Mouse (Mus musculus): Measurements from ENCODE around the gene Cwc22. TPM values are rescaled to one million over a fixed set of nuclear protein-coding genes. Genes with fewer than 3 reads are reported as not detected.

Gene Cwc22
- 15.5 and 18.6 TPM in 2 replicates for polyA plus RNA-seq (2015; fragmentation: Nextera tagmentation; extraction: Ambion mirVana)

DNA sequence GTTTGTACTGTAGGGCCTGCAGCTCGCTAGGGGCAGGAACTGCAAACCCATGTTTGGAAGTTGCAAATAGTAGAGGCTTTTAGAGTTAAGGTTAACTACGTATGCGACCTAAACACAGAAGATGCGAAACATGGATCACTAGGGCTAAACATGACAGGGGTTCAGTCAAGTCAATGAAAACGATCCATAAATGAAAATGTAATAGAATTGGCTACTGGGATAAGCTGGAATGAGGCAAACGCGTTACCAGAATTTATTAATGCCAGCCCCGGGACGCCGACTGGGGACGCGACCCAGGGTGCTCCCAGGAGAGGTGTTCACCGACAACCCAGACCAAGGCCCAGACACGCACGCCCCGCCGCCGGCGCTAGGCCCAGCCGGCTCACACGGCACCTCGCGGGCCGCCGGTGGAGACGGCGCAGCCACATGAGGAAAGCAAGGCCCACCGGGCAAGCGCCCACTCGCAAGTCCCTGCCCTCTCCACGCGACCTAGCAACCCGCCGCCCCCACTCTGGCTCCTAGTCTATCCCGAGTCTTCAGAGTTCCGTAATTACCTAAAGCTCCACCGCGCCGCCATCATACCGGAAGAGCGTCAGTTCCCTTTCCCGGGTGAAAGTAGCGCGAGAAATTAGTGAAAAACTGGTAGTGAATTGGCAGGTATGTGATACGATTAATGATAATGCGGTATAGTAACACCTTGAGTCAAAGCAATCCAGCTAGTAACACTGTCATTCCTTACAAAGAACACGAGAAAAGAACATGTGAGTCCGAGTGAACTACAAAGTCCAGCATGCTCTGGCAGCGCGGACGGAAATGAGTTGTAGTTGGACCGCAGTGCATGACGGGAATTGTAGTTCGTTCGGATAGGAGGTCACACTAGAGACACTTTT lies at the start of gene Cwc22:
Cwc22 (minus strand) TSS at position 780 of the 890 bp plus-strand sequence.
- H3K9ac ChIP-seq (ENCODE audit: low read length) = peak within 1 kb of the TSS; percentile 93
- H3K4me1 ChIP-seq (ENCODE audit: control insufficient read depth, insufficient read depth, low read length) = peaks cover 8% of the 10 kb centered on the region
- peak; percentile 79 for ATAC-seq (replicated peaks; ENCODE audit: extremely low read depth, insufficient read depth, low FRiP score)
- 0 out of 2 replicates have a peak, but pooled peaks cover 1% of the 10 kb centered on the region for H3K36me3 ChIP-seq (ENCODE audit: control insufficient read depth, insufficient read depth)
- H3K27ac ChIP-seq (ENCODE audit: low read length) = peak within 1 kb of the TSS; percentile 72
- H3K27me3 ChIP-seq (ENCODE audit: control insufficient read depth, insufficient read depth, low read length) = no peaks in the 10 kb centered on the region
- peak within 1 kb of the TSS; percentile 94 for H3K4me2 ChIP-seq (ENCODE audit: low read depth, low read length)
- H3K9me3 ChIP-seq (replicated peaks; ENCODE audit: control insufficient read depth, low read length) = no peaks in the 10 kb centered on the region
- peak within 1 kb of the TSS; percentile 75 for H3K4me3 ChIP-seq (ENCODE audit: low read length)
- under 1% methylated on average over 55 of the region's 55 CpGs for WGBS

DNA sequence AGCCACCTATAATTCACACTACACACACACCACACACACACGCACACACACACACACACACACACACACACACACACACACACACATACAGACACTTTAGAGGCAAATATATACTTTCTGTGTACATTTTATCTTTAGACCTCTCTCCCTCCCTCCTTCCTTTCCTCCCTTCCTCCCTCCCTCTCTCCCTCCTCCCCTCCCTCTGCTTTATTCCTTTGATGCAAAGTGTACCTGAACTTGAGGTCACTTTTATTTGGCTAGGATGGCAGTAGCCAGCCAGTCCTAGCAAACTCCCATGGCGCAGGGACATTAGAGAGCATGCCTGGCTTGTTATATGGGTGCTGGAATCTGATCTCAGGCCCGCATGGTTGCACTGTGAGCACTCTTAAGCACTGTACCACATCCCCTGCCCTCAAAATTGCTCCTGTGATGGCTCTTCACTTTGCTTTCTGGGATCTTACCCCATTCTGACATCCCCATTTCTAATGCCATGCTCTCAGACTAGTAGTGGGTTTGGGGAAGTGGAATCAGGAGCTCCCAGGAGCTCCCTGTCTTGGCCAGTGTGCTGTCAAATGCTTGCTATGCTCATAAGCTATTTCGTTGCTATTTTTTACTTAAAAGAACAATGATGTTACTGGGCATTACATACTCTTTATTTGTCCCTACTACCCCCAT lies 47.7 kb upstream of the Cwc22 start:
- no peak for ATAC-seq (replicated peaks; ENCODE audit: extremely low read depth, insufficient read depth, low FRiP score)
- no peak overlapping the region for H3K4me2 ChIP-seq (ENCODE audit: low read depth, low read length)
- no peaks in the 10 kb centered on the region for H3K36me3 ChIP-seq (ENCODE audit: control insufficient read depth, insufficient read depth)
- no peak overlapping the region for H3K9ac ChIP-seq (ENCODE audit: low read length)
- WGBS = 69% methylated on average over 4 of the region's 4 CpGs
- no peak overlapping the region for H3K27ac ChIP-seq (ENCODE audit: low read length)
- H3K27me3 ChIP-seq (ENCODE audit: control insufficient read depth, insufficient read depth, low read length) = no peaks in the 10 kb centered on the region
- H3K4me1 ChIP-seq (ENCODE audit: control insufficient read depth, insufficient read depth, low read length) = no peaks in the 10 kb centered on the region
- no peaks in the 10 kb centered on the region for H3K9me3 ChIP-seq (replicated peaks; ENCODE audit: control insufficient read depth, low read length)
- no peak overlapping the region for H3K4me3 ChIP-seq (ENCODE audit: low read length)

DNA sequence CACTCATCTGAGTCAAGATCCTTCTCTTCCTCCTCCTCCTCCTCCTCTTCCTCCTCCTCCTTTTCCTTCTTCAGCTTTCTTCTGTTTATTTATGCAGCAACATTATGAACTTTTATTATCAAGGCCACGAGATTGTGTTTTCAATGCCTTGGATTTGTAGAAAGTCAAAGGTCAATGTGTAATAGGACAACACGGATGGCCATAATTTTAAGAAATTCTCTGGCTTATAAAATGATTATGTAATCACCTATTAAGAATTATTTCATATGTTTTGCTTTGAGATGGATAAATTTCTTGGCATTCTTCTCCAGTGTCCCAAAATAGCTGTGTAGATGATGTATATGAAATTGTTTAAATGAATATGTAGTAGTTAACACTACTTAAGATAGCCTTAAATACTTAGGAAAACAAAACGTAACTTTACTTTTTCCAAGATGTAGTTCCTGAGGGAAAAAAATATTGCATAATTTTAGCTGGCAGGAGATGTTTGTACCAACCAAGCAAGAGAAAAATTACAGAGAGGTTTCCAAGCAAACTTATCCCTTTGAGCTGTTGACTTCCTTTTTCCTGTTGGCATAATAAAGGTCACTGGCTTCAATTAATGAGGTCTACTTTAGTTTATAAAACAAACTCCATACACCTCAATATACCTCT lies 46.9 kb upstream of the Cwc22 start:
- WGBS = 57% methylated on average over 3 of the region's 3 CpGs
- Histone ChIP-seq H3K27me3 (ENCODE audit: control insufficient read depth, insufficient read depth, low read length) (no peaks in the 10 kb centered on the region), H3K4me3 (ENCODE audit: low read length) (no peak overlapping the region), H3K36me3 (ENCODE audit: control insufficient read depth, insufficient read depth) (no peaks in the 10 kb centered on the region), H3K27ac (ENCODE audit: low read length) (no peak overlapping the region), H3K9me3 (replicated peaks; ENCODE audit: control insufficient read depth, low read length) (no peaks in the 10 kb centered on the region), H3K4me2 (ENCODE audit: low read depth, low read length) (no peak overlapping the region), H3K9ac (ENCODE audit: low read length) (no peak overlapping the region), H3K4me1 (ENCODE audit: control insufficient read depth, insufficient read depth, low read length) (no peaks in the 10 kb centered on the region)
- no peak for ATAC-seq (replicated peaks; ENCODE audit: extremely low read depth, insufficient read depth, low FRiP score)

DNA sequence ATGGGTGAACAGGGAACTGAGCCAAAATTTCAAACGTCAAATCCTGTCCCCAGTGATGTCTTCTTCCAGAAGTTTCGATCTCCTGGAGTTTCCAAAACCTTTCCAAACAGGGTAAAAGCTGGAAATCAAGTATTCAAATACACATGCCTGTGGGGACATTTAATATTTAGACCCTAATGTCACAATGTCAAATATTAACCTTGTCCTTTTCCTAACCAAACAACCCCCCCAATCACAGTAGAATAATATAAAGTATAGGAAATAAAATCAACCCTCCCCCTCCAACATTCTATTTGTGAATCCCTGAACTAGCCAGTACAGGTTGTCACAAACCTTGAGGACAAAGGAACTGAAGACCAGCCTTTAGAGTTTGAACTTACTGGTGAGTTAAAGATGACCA lies 44.6 kb upstream of the Cwc22 start:
- Histone ChIP-seq H3K36me3 (ENCODE audit: control insufficient read depth, insufficient read depth) (no peaks in the 10 kb centered on the region), H3K4me1 (ENCODE audit: control insufficient read depth, insufficient read depth, low read length) (no peaks in the 10 kb centered on the region), H3K27me3 (ENCODE audit: control insufficient read depth, insufficient read depth, low read length) (no peaks in the 10 kb centered on the region), H3K27ac (ENCODE audit: low read length) (no peak overlapping the region), H3K9me3 (replicated peaks; ENCODE audit: control insufficient read depth, low read length) (no peaks in the 10 kb centered on the region), H3K4me2 (ENCODE audit: low read depth, low read length) (no peak overlapping the region), H3K9ac (ENCODE audit: low read length) (no peak overlapping the region), H3K4me3 (ENCODE audit: low read length) (no peak overlapping the region)
- 45% methylated on average over 2 of the region's 2 CpGs for WGBS
- ATAC-seq (replicated peaks; ENCODE audit: extremely low read depth, insufficient read depth, low FRiP score) = no peak

DNA sequence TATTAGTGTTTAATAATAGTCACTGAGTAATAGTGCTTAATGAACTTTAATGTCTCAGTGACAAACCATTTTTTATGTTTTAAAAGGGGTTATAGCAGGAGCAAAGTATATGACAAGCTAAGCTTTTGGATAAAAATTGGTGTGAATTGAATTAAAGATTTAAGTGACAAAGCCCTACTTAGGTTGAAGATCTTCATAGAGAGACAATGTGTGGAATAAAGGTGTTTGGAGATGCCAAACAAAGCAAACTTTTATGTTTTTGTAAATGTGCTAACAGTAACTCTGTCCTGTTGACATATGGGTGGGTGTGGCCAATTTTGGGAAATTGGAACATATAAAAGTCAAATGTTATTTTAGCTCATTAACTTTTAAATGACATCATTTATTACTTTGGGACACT lies 43.9 kb upstream of the Cwc22 start:
- H3K4me3 ChIP-seq (ENCODE audit: low read length) = no peak overlapping the region
- H3K4me1 ChIP-seq (ENCODE audit: control insufficient read depth, insufficient read depth, low read length) = no peaks in the 10 kb centered on the region
- no peaks in the 10 kb centered on the region for H3K36me3 ChIP-seq (ENCODE audit: control insufficient read depth, insufficient read depth)
- no peak for ATAC-seq (replicated peaks; ENCODE audit: extremely low read depth, insufficient read depth, low FRiP score)
- no peaks in the 10 kb centered on the region for H3K27me3 ChIP-seq (ENCODE audit: control insufficient read depth, insufficient read depth, low read length)
- no peak overlapping the region for H3K4me2 ChIP-seq (ENCODE audit: low read depth, low read length)
- no peaks in the 10 kb centered on the region for H3K9me3 ChIP-seq (replicated peaks; ENCODE audit: control insufficient read depth, low read length)
- no peak overlapping the region for H3K27ac ChIP-seq (ENCODE audit: low read length)
- H3K9ac ChIP-seq (ENCODE audit: low read length) = no peak overlapping the region

DNA sequence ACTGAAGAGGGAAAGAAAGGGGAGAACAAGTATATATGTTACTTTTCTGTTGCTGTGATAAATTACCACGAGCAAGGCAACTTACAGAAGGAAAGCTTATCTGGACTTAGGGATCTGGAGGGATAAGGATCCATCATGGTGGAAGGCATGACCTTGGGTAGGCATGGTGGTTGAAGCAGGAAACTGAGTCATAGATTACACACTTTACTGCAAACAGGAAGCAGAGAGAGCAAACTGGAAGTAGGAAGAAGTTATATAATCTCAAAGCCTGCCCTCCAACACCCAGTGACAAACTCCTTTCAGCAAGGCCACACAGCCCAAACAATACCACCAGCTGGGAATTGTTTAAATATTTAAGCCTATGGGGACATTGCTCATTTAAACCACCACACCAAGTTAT lies 43.2 kb upstream of the Cwc22 start:
- H3K27me3 ChIP-seq (ENCODE audit: control insufficient read depth, insufficient read depth, low read length) = no peaks in the 10 kb centered on the region
- 58% methylated on average over 1 of the region's 1 CpGs for WGBS
- no peaks in the 10 kb centered on the region for H3K36me3 ChIP-seq (ENCODE audit: control insufficient read depth, insufficient read depth)
- no peak overlapping the region for H3K4me2 ChIP-seq (ENCODE audit: low read depth, low read length)
- no peak overlapping the region for H3K4me3 ChIP-seq (ENCODE audit: low read length)
- no peak overlapping the region for H3K9ac ChIP-seq (ENCODE audit: low read length)
- H3K27ac ChIP-seq (ENCODE audit: low read length) = no peak overlapping the region
- ATAC-seq (replicated peaks; ENCODE audit: extremely low read depth, insufficient read depth, low FRiP score) = no peak
- no peaks in the 10 kb centered on the region for H3K4me1 ChIP-seq (ENCODE audit: control insufficient read depth, insufficient read depth, low read length)
- H3K9me3 ChIP-seq (replicated peaks; ENCODE audit: control insufficient read depth, low read length) = no peaks in the 10 kb centered on the region

DNA sequence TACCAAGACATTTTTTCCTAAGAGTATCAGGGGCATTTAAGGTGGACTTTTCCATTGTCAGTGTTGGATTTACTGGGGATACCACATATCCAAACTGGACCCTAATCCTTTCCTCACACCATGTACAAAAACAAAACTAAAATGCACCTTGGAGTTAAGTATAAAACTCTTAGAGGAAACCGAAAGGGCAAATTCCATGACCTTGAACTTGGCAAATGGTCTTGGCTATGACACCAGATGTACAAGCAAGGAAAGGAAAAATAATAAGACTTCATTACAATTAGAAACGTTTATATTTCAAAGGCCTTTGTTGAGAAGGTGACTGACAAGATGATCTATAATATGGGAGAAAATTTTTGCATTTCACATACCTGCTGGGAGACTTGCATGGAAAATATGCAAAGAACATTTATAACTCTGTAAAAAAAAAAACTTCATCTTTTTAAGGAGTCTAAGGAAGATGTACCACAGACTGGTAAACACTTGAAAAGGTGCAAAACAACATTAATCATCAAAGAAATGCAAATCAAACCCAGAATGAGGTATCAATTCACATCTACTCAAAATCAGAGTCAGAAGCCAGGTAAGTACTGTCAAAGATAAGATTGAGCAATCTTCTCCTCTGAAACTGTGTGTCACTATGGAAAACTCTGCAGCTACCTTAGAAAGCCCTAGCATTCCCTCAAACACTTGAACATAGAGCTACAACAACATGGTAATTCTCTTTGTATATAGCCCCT lies 40.0 kb upstream of the Cwc22 start:
- WGBS = 63% methylated on average over 2 of the region's 2 CpGs
- Histone ChIP-seq H3K36me3 (ENCODE audit: control insufficient read depth, insufficient read depth) (no peaks in the 10 kb centered on the region), H3K9ac (ENCODE audit: low read length) (no peak overlapping the region), H3K27me3 (ENCODE audit: control insufficient read depth, insufficient read depth, low read length) (no peaks in the 10 kb centered on the region), H3K4me3 (ENCODE audit: low read length) (no peak overlapping the region), H3K4me2 (ENCODE audit: low read depth, low read length) (no peak overlapping the region), H3K27ac (ENCODE audit: low read length) (no peak overlapping the region), H3K9me3 (replicated peaks; ENCODE audit: control insufficient read depth, low read length) (no peaks in the 10 kb centered on the region; the same call in 1 of the 2 replicates), H3K4me1 (ENCODE audit: control insufficient read depth, insufficient read depth, low read length) (no peaks in the 10 kb centered on the region)
- ATAC-seq (replicated peaks; ENCODE audit: extremely low read depth, insufficient read depth, low FRiP score) = no peak

DNA sequence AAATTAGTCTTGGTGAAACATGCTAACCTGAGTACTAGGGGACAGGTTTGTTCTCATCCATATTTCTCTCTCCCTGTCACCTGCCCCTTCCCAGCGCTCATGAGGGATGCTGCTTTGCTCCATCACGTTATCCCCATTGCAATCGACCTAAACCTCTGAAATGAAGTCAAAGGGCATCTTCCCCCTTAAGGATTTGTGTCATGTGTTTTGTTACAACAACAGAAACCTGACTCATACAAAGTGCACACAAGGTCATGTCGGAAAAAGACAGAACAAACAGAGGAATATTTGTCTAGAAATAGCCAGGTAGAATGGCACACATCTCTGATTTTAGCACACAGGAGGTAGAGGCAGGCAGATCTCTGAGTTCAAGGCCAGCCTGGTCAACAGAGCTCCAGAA lies 38.0 kb upstream of the Cwc22 start:
- ATAC-seq (replicated peaks; ENCODE audit: extremely low read depth, insufficient read depth, low FRiP score) = no peak
- no peaks in the 10 kb centered on the region for H3K27me3 ChIP-seq (ENCODE audit: control insufficient read depth, insufficient read depth, low read length)
- 65% methylated on average over 4 of the region's 4 CpGs for WGBS

More for the DNA sequence above, 38.0 kb upstream of the Cwc22 start:
- Histone ChIP-seq H3K9ac (ENCODE audit: low read length) (no peak overlapping the region), H3K4me1 (ENCODE audit: control insufficient read depth, insufficient read depth, low read length) (no peaks in the 10 kb centered on the region), H3K9me3 (replicated peaks; ENCODE audit: control insufficient read depth, low read length) (no peaks in the 10 kb centered on the region; the same call in 1 of the 2 replicates), H3K36me3 (ENCODE audit: control insufficient read depth, insufficient read depth) (no peaks in the 10 kb centered on the region), H3K4me3 (ENCODE audit: low read length) (no peak overlapping the region), H3K27ac (ENCODE audit: low read length) (no peak overlapping the region), H3K4me2 (ENCODE audit: low read depth, low read length) (no peak overlapping the region)

Measured in heart, embryonic 16.5 days (tissue).